Mouse (Mus musculus) hematopoietic stem cell, adult 5-6 weeks (primary cell): ENCODE results near the gene Fbxl4. TPM values are rescaled to one million over a fixed set of nuclear protein-coding genes. Genes with fewer than 3 reads are reported as not detected.
"Not testable (repeated sequence)": the region's sequence is repeated elsewhere in the genome, so short reads cannot be mapped to it uniquely, and the experiment has no call there.

ENCODE experiments used
- ATAC-seq, 2 experiments: fragments of 125-278 bp in 1 of 2; replicated peaks in 1 of 2; 2 replicates each; pipeline ENCODE4 v1.8.0; 2016 to 2017; ENCODE audit warnings: inconsistent platforms in 2 of 2, mild to moderate bottlenecking in 2 of 2, moderate number of reproducible peaks in 2 of 2, low read depth in 1 of 2, moderate TSS enrichment in 1 of 2; ENCODE audit not compliant: low FRiP score in 2 of 2, poor library complexity in 2 of 2, severe bottlenecking in 2 of 2, insufficient read depth in 1 of 2, low TSS enrichment in 1 of 2
- total RNA-seq: library from RNA; stranded (forward); fragments of 172-1452, 232-1000 nt; gene quantifications from 2 replicates; pipeline ENCODE4 v1.2.3, GENCODE M21; 2017

Fbxl4 gene
- total RNA-seq = 7.6 and 9.8 TPM in 2 replicates

DNA sequence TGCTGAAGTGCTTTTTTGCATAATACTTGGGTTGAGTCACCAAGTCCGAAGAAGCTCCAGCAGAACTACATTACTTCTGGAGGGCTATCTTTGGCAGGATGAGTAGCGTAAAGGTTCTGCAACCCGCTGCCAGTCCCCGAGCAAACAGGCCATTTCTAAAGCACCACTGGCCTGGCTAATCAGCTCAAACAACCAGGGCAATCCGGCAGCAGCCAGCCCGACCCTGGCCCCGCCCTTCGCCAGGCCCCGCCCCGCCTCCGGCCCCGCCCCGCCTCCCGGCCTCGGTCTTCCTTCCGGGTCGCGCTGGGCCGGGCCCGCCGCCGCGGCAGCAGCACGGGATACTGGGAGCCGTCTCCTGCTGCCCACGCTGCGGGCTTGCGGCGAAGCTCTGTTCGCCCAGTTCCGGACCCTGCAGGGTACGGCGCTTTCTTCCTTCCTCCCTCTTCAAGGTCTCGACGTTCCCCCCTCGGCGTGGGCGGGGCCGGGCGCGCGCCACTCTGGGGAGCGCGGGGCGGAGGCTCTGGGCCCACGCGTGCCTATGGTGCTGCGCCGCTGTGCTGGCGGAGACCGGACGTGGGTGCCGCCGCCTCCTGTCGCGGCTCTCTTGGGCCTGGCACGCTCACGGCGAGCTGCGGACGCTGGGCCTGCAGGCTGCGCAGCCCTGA, at the start of gene Fbxl4:
Gene Fbxl4 (plus strand): TSS at position 278 of the 665 bp plus-strand sequence.
- peak; percentile 85 to 91 for ATAC-seq

DNA sequence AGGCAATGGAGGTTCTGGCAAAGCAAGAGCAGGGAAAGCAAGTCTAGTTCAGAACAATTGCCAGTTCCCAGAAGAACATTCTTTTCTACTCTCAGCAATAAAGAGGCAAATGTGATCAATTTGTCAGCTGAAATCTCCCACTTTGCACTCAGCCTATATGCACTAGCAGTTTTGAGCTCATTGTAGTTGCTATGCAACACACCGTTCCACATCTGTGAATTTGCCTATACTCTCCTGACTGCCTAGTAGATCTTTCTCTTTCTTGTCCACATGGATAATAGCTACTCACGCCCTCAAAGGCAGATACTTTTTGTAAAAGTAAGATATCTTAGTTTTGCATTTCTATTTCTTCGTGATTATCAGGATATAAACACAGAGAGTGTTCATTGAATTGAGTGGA, 42.8 kb upstream of the Fbxl4 start:
- no peak for ATAC-seq

DNA sequence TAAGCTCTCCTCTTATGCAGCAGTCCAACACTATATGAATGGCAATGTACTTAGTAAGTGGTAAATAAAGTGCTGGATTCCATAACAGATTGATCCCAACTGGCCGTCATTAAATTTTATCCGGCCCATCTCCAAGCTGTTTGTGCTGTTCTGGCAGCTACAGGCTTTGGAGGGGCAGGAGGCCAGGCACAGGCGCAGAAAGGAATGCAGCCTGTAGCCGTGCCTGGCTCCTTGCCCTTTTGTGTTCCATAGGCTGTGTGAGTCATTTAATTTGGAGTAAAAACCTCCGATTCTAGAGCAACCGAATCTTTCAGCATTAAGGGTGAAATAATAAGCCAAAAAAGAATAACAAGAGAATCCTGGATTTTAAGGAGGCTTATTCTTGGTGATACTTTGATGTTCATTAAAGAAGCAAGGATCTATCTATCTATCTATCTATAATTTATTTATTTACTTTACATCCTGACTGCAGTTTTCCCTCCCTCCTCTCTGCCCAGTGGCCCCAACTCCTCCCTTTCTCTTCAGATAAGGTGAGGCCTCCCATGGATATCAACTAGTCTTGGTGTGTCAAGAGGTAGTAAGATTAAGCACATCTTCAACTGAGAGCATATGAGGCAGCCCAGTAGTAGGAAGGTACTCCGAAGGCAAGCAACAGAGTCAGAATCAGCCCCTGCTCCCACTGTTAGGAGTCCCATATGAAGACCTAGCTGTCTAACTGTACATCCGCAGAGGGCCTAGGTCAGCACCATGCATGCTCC, 14.3 kb upstream of the Fbxl4 start:
- no peak for ATAC-seq

DNA sequence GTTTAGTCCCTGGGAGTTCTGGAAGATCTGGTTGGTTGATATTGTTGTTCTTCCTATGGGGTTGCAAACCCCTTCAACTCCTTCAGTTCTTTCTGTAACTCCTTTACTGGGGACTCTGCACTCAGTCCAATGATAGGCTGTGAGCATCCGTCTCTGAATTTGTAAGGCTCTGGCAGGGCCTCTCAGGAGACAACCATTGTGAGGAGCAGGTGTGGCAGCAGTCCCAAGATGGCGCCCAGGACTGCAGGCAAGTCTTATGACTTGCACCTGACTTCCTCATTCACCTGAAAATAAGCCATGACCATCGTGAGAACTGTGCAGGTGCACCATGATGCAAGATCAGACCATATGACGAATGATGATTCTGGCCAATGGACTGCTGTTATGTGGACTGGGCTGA, 8.3 kb upstream of the Fbxl4 start:
- not testable (repeated sequence) for ATAC-seq

DNA sequence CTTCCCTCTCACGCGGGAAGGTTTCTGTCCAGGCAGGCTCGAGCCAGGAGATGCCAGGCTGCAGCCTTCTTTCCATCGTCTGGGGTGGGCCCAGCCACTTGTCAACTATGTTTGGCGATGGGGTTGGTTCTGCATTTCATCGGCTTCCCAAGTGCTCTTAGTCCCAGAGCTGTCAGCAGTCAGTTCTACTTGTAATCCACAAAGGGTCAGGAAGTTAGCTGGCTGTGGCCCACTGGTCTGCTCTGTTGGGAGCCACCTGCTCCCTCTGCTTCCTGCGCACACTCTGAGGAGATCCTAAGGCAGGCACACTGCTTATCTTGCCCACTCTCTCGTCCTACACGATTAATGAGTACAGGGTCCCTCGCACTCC, 573 bp downstream of the Fbxl4 start:
- peak in 1 of 2 experiments; percentile 60; a peak in 1 of 4 replicates for ATAC-seq

DNA sequence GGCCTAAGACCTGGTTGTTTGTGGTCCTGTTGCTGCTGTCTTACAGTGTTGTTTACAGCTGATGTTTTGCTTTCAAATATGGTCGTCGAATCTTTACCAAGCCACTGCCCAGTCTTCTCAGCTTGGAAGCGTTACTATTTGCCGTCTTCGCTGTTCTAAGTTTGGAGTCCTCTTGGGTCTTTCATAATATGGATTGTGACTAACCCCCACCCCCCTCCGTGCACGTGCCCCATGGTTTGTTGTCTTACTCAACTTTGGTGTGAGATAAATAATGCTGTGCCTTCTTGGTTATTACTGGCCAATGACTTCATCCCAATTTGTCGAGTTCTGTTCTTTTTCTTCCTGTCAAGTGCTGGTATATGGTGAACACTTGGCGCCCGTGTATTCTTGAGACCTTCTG, 1.1 kb downstream of the Fbxl4 start:
- no peak for ATAC-seq

DNA sequence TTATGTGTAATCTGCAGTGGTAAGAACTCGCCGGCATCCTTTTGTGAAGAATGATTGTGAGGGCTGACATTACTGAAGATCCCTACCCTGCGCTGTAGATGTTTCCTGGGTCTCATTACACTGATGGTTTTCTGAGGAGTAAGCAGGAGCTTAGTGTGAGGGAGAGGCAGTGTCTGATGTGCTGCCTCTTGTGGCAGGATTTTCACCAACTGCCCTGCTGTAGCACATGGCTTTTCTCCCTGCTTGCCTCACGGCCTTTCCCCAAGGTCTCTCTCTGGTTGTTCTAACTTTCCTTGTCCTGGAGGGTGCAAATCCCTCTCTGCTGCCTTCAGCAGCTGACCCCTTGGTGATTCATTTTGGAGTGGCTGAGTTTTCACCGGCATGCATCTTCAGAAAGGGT, 10.0 kb downstream of the Fbxl4 start:
- peak in 1 of 2 experiments; percentile 46; a peak in 1 of 4 replicates for ATAC-seq

DNA sequence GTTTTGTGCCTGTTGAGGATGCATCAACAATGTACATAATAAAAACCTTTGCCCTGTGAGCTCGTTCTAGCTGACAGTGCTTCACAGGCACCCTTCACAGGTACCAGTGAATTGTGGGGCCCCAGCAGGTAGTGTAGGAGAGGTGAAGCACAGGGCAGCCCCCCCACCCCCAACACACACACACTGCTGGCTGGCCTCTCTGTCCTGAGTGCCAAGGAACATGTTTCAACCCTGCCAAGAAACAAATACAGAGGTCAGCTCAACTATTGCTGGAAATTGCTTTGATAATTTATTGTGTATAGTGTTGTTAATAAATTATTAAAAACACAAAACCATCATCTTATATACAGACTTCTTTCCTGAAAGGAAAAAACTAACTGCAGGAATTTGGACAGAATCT, 21.2 kb downstream of the Fbxl4 start:
- no peak for ATAC-seq

DNA sequence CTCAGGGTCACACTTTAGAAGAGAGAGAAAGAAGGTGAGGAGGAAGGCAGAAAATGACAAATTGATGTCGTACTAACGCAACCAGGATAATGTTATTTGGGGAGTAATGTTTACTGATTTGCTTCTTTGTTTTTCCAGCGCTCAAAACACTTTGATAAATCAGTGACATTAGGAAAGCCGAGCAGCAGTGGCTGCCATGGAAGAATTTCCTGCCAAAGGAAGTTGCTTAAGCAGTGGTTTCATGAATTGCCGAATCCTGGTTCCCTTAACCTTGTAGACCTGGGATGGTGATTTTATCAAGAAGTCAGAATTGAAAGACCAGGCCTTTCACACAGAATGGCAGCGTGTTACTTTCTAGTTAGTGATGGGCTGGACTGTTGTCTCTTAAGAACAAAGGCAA, 23.3 kb downstream of the Fbxl4 start:
- no peak for ATAC-seq

DNA sequence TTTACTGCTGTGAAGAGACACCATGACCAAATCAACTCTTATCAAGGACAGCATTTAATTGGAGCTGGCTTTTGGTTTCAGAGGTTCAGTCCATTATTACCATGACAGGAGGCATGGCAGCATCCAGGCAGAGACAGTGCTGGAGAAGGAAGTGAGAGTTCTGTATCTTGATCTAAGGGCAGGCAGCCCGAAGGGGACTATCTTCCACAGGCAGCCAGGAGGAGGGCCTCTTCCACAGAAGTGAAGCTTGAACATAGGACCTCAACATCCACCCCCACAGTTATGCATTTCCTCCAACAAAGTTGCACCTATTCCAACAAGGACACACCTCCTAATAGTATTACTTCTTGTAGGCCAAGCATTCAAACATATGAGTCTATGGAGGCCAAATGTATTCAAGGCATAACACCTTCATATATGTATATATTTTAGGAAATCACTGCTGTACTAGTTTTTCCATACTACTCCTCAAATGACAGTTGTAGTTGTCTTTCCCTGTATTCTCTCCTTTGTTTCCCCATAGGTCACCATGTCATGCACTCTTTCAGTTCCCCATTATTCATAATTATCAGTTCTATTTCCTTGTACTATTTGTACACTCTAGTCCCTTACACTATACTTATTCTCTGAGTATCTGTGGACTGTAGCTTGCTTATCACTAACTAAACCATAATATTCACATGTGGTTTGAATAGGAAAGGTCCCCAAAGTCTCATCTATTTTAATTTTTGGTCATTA, 26.4 kb downstream of the Fbxl4 start:
- ATAC-seq = no peak

DNA sequence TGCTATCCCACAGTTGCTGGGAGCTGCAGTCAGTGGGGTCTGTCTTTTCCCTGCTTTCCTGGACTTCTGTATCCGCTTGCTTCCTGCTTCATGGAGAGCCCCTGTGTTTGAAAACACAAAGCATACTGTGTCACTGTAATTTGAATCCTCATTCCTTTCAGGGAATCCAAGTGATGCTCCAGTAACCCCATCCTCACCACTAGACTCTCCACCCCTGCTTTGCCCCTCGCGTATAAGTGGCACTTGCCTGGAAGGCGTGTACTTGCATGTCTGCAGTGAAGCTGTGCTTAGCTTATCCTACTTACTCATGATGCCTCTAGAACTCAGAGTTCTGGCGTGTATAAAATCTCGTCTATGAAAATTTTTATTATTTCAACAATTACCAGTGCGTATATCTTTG, 32.7 kb downstream of the Fbxl4 start:
- no peak for ATAC-seq

DNA sequence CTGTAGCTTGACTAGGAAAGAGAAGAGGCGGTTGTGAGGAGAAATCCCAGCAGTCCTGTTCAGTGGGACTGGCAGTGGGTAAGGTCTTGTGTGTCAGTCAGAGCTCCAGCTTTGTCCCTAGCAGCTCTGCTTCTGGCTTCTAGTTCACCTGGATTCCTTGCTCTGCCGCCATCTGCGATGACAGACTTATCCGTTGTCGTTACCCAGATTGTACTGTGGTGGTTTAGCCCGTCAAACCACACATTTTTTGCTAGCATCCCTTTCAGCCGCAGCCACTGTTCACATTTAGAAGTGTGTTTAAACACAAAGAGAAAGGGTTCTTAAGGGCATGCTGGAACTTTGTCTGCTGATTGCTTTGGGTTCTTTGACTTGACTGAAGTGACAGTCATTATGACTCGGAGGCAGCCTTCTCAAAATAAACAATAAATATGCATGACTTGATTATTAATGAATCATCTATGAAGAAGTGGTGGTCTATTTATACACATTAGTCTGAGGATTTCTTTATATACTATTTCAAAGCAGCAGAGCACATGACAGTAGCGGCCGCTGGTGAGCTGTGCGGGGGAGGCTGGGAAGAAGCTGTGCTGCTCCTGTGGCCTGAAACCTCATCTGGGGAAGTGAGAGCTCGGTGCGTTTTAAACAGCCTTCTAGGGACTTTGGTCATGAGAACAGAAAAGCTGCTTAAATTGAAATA, 35.6 kb downstream of the Fbxl4 start:
- no peak for ATAC-seq

DNA sequence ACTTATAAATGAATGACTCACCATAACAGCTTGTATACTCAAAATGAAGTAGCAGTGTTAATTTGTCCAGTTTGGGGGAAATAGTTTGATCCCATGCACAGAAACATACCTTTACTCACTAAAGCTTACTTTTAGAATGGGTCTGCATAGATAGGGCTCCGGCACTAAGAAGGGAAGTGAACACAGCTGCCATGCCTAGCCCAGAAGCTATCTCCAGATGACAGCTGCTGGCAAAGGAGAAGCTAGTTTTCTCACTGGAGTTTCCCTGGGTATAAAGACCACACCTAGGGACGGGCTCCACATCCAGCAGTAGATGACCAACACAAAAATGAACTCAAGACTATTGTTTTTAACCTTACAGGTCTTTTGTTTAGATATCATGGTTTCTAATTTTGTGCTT, 38.1 kb downstream of the Fbxl4 start:
- no peak for ATAC-seq

DNA sequence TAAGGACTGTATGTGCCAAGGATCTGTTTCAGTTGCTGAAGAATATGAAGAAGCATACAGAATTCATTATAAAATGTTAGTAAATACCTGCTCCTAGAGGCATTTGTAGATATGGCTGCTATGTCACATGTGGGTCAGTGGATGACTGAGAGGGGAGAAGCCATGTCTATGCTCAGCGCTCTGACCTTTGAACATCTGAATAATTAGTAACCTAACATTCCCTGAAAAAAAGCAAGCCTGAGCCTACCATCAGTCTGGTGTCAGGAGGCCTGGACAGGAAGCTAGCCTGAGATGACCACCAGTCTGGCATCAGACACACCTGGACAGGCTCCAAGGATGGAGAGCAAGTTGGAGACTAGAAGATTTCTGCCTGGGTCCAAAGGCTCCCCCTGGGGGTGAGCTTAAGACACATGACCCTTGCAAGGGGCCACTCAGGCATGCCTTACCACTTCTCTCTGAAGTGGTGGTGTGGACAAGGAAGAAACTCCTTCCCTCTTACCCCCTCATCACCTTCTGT, 39.2 kb downstream of the Fbxl4 start:
- no peak; a peak in 1 of 4 replicates for ATAC-seq

DNA sequence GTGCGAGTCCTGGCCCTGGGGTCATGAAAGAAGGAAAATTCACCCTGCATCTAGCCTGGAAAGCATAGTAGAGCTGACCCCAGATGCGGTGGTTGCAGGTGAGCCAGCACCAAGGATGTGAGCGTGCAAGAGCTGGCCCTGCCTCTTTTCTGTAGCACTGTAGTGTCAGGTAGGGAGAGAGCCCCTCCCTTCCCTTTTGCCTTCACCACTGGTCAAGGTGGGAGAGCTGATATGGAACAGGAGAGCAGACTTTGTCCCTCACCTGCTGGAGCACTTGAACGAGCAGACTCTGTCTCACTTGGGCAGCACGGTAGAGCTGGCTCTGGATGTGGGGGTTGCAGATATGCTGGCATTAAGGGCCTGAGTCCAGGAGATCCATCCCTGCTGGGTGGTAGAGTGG, 39.7 kb downstream of the Fbxl4 start:
- ATAC-seq = no peak

DNA sequence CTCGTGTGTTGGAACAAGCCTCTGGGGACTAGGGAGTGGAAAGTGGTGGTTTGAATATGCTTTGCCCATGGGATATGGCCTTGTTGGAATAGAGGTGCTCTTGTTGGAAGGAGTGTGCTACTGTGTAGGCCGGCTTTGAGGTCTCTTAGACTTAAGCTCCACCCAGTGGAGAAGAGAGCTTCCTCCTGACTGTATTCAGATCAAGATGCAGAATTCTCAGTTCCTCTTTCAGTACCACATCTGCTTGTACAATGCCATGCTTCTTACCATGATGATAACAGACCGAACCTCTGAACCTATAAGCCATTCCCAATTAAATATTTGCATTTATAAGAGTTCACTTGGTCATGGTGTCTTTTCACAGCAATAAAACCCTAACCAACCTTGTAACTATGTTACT, 44.7 kb downstream of the Fbxl4 start:
- peak; percentile 92 to 94 for ATAC-seq

DNA sequence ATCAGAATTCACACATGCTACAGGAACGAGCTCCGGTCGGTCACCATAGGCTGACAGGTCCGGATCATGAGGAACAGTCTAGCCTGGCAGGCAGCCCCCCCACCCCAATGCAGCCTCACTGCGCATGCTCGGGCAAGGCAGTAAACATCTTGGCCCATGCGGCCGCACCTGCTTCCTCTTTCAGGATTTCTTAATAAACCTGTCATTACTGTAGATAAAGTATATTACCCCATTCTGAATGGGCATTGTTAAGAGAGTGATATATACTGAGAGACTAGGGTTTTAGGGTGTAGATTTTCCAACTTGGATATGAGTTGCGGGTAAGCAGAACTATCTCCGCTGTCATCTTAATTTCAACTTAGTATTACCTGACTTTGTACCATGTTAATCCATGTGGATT, 45.6 kb downstream of the Fbxl4 start:
- ATAC-seq = no peak

DNA sequence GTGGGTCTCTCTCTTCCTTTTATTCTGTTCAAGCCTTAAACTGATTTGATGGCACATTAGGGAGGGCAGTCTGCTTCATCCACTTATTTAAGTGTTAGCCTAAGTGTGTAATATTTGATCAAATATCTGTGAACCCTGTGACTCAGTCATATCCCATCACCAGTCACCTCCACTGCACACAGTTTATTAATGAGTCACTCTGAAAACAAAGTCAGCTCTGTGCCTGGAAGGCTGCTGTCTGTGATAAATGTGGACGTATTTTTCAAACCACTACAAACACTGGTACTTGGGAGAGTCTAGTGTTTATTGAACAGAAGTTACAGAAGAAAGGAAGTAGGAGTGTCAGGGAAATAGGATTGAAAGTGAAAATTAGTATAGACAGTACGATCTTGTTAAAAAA, 63.3 kb downstream of the Fbxl4 start:
- ATAC-seq = no peak
